Mouse (Mus musculus) ovary, postnatal 36 days (tissue): ENCODE measurements around the gene Taf10.

Source experiments
- DNase-seq: peaks from one replicate; pipeline ENCODE4 v3.0.0; 2022; ENCODE audit warnings: low spot score, mixed read lengths

Gene Taf10

GRCm38 (mm10) chr7:105721916-105722315 lies 22.2 kb downstream of the Taf10 start:
- DNase-seq = no peak

DNA sequence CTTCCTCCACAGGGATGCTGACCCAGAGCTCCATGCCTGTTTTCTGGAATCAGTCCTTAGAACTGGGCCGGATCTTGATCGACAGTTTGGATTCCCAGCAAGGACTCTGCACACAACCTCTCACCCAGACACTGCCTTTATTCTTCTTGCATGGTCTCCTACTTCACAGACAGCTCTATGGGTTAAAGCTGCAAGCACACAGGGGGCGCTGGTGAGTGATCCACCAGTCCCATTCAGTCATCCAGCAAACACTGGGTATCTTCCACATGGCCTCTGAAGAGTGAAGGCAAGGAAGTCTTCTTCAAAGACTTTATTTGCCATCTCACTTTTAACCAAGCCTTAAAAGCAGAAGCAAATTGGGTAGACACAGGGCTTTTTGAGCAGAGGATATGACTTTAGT lies 28.8 kb downstream of the Taf10 start:
- no peak for DNase-seq

DNA sequence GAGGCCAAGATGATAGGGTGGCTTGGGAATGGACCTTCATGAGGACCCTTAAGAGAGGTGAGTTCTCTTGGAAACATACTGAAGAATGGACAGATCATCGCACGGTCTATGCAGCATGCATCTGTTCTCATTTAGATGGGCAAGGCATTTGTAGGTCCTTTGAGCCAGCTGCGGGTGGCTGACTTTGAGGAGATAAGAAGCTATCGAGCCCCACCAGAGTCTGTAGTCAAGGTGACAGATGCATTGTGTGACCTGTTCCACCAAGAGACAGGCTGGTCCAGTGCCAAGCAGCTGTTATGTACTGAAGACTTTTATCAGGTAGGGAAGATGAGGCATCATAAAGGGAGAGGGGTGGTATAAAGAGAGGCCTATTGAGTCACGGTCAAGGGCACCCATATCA lies 35.4 kb downstream of the Taf10 start:
- DNase-seq = no peak

GRCm38 (mm10) chr7:105703816-105704215 lies 40.3 kb downstream of the Taf10 start:
- DNase-seq = no peak

DNA sequence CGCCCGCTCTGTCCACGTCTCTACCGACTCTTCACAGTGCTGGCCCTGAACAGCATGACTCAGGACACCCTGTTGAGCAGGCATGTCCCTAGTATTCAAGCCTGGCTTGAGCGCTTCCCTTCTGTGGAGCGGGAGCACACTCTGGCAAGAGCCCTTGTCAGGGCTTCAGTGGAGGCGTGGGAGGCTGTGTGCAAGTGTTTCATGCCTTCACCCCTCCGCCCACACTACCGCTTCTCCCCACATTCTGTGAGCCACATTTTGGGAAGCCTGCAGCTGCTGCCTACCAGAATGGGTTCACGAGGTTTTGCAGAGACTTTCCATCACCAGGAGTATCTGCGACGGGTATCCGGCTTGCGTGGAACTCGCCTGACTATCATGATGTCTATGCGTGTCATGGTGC lies 41.0 kb downstream of the Taf10 start:
- no peak for DNase-seq

GRCm38 (mm10) chr7:105690875-105691274 lies 53.3 kb downstream of the Taf10 start:
- no peak for DNase-seq
